Mouse (Mus musculus) spleen, embryonic (tissue): ENCODE data around the gene Ifitm1.

Experiments used
- CTCF ChIA-PET: fragments of 350-600 bp; sonication (Branson Sonifier 250); formaldehyde crosslinking; loops from one replicate; lab custom pipeline; 2022; lab: Charles Lee

Gene Ifitm1

DNA sequence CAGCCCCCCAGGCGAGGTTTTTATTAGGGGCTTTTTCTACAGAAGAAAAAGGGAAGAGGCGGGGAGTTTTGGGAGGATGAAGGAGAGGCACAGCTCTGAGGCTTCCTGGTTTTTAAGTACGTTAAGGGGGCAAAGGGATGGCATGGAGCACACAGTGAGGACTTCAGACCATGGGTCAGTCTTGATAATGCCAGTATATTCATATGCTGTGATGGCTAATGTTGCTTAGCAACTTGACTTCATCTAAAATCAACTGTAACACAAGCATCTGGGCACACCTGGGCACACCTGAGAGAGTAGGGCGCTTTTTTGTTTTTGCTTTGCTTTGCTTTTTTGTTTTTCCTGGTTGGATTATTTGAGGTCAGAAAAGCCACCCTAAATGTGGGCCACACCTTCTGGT lies at the start of gene Ifitm1:
Gene Ifitm1, plus strand, starts transcription at position 301 of the 400 bp plus-strand sequence.
- CTCF ChIA-PET: interaction anchor here (0.7 kb wide), 1 partner anchor 82 kb away, joined by 3 read pairs; no protein-coding TSS in a partner anchor

DNA sequence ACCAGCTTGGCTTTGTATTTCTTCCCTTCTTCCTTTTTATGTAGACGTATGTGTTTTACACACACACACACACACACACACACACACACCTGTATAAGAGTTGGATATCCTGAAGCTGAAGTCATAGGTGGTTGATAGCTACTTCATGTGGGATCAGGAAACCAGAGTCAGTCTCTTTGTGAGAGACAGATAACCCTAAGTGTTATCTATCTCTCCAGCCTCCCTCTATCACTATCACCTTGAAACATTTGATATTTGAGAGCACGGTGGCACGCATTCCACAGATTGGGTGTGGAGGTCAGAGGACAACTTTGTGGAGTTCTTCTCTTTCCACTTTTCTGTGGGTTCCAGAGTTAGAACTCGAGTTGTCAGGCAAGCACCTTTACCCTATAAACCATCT lies 47.1 kb upstream of the Ifitm1 start:
- CTCF ChIA-PET: interaction anchor here (0.6 kb wide), 1 partner anchor 228 kb away, joined by 6 read pairs; no protein-coding TSS in a partner anchor

DNA sequence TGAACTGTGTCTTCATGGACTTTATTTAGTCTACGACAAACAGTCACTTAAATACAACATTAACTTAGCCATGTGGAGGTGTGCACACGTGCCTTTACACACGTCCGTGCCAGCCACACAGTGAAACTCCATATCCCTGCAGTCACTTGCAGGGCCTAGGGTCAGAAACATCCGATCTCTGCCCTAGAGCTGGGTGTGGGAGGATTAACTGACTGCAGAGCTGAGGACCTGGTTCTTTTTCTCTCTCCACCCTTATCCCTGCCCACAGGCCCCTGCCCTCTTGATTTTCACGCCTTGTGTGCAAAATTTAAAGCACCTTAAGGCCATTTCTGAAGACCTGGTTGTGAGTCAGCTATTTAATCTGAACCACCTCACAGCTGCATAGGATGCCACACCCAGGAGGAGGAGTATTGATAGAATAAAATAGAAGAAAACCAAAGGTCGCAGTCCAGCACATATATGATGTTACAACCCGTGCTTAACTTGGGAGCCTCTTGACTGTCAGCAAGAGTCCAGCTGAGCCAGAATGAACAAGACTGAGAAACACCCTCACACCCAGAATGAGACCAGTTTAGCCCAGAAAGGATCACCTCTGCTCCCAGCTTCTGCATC lies 46.5 kb upstream of the Ifitm1 start, which contains the start of gene Nlrp6:
Gene Nlrp6, plus strand, starts transcription at position 485 of the 612 bp plus-strand sequence.
- CTCF ChIA-PET: interaction anchor here (0.6 kb wide), 1 partner anchor 263 kb away, joined by 4 read pairs; no protein-coding TSS in a partner anchor

DNA sequence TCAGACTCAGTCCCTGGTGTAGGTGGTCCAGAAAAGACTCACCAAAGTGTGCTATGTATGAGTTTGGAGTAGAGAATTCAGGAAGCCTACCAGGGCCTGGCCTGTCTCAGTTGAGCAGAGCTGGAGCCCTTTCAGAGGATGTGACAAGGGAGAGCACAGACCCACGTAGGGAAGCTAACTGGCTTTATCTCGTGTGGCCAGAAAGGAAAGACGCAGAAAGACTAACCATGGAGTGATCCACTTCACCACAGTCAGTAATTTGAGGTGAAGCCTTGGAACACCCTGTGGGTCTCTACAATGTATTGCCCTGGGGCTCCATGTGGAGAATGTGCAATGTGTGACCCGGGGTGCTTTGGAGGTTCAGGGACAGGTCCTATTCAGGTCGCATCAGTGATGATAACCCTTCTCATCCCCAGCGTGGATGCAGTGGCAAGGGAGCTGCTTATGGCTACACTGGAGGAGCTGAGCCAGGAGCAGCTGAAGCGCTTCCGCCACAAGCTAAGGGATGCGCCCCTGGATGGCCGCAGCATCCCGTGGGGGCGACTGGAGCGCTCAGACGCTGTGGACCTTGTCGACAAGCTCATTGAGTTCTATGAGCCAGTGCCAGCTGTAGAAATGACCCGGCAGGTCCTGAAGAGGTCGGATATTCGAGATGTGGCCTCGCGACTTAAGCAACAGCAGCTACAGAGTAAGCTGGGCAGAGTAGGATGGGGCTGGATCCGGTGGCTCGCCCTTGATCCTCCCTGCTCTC lies 45.6 kb upstream of the Ifitm1 start:
- CTCF ChIA-PET: interaction anchor here (0.6 to 0.7 kb wide), 2 partner anchors 13 to 262 kb away, joined by 3 to 4 read pairs; no protein-coding TSS in a partner anchor

DNA sequence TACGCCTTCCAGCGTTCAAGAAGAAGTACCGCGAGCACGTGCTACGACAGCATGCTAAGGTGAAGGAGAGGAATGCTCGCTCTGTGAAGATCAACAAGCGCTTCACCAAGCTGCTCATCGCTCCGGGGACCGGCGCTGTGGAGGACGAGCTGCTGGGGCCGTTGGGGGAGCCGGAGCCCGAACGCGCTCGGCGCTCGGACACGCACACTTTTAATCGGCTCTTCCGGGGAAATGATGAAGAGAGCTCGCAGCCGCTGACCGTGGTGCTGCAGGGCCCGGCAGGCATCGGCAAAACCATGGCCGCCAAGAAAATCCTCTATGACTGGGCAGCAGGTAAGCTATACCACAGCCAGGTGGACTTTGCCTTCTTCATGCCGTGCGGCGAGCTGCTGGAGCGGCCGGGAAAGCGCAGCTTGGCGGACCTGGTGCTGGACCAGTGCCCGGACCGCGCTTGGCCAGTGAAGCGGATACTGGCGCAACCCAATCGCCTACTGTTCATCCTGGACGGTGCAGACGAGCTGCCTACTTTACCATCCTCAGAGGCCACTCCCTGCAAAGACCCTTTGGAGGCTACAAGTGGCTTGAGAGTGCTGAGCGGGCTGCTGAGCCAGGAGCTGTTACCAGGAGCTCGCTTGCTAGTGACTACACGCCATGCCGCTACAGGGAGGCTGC lies 44.5 kb upstream of the Ifitm1 start:
- CTCF ChIA-PET: no interaction called here

DNA sequence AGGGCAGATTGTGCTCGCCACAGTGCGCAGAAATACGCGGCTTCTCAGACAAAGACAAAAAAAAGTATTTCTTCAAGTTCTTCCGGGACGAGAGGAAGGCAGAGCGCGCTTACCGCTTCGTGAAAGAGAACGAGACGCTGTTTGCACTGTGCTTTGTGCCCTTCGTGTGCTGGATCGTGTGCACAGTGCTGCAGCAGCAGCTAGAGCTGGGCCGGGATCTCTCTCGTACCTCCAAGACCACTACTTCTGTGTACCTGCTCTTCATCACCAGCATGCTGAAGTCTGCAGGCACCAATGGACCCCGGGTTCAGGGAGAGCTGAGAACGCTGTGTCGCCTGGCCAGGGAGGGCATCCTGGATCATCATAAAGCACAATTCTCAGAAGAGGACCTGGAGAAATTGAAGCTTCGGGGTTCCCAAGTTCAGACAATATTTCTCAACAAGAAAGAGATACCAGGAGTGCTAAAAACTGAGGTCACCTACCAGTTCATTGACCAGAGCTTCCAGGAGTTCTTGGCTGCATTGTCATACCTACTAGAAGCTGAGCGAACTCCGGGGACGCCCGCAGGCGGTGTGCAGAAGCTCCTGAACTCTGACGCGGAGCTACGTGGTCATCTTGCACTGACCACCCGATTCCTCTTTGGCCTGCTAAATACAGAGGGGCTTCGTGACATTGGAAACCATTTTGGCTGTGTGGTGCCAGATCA lies 43.8 kb upstream of the Ifitm1 start:
- CTCF ChIA-PET: no interaction called here

DNA sequence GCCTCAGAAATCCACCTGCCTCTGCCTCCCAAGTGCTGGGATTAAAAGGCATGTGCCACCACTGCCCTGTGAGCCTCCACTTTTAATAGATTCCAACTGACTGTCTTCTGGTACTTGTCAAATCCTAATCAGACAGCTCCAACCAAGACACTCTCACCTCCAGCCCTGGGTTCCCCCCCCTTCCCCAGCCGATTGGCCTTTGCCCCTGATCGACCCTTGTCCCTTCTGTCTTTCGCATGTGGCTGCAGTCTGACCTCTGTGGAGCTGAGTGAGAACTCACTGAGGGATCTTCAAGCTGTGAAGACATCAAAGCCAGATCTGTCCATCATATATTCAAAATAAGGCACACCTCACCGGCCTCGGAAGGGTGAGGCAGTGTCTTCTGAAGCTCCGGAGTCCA lies 39.8 kb upstream of the Ifitm1 start:
- CTCF ChIA-PET: interaction anchor here (0.6 kb wide), 1 partner anchor 10 kb away, joined by 14 read pairs; no protein-coding TSS in a partner anchor

DNA sequence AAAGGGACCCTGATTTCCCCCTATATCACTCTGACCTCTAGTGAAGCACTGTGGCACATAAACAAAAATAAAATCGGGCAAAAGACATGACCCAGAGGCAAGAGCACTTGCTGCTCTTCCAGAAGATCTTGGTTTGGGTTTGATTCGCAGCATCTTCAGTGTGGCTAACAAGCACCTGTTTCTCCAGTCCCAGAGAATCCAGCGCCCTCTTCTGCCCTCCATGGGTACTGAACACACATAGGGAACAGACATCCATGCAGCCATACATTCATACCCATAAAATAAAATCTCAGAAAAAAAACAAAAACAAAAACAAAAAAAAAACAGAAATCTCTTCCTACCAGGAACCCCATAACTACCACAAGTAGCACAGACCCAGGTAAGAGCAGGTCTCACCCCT lies 28.6 kb upstream of the Ifitm1 start:
- CTCF ChIA-PET: no interaction called here

DNA sequence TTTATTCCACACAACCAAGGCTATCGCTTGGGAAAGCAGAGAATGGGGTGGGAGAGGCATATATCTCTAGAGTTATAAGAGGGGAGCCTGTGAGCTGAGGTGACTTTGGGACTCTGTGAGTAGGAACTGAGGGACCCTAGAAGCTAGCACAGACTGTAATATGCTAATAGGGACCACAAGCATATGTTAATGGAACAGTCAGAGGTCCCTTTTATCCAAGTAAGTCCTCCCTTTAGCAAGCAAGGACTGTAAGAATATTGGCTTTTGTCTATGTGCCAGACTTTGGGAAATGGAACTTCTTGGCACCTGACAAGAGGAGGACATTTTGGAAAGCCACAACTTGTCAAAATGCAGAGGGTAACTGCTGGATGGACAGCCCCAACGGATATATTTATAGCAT lies 28.1 kb upstream of the Ifitm1 start:
- CTCF ChIA-PET: no interaction called here

DNA sequence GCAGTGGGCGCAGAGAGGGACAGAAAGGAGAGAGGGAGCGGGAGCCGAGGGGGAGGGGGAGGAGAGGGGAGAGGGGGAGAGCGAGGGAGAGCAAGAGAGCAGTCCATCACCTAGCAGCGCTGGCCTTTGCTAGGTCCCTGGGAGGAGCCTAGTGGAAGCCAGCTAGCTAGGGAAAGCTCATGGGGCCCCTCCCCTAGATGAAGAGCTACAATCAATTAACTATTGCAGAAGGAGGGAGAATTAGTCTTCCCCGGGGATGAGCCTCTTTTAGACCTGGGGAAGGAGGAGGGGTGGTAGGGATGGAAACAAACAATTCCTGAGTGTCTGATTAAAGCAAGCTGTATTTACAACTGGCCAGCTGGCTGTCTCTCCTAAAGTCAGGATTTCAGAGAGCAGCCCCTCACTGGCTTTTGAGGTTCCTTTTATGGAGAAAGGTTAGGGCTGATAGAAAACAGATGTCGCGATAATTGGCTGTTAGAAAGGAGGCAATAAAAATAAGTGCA lies 27.3 kb upstream of the Ifitm1 start:
- CTCF ChIA-PET: no interaction called here

DNA sequence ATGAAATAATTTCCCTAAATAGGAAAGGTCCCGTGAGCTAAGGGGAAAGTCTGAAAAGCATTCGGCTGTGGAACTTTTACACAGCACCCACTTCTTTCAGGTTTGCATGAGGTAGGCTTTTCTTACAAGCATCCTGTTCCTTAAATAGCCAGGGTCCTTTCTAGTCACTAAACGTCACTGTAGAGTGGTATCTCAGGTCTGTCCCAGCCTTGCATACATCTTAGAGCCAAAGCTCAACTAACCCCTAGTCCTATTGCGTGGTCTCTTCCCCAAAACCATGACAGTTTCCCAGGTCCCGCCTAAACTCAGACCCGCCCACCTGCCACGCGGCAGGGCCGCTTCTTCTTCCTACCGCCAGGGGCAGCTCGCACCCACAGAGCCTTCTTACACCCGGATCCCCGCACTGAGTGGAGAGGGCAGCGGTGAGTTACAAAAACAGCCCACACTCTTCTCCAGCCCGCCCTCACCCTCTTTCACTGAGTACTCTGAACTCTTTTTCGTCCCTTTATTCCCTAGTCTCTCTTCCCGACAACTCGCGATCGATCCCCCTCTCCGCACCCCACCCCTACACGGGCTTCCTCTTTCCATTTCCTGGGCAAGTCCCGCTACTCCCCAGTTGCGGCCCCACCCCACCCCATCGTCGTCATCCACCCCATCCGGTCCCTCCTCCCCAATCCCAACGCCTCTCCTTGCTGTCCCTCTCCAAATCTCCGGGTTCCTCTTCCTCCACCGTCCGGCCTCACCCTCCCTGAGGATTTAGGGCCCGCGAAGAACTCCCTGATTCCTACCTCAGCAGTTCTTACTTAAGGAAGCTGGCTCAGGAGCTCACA lies 25.6 kb upstream of the Ifitm1 start, which contains the start of gene Pgghg:
Gene Pgghg, plus strand, starts transcription at position 170 of the 830 bp plus-strand sequence.
- CTCF ChIA-PET: interaction anchor here (0.5 to 1.4 kb wide), 6 partner anchors 11 to 235 kb away, joined by 3 to 5 read pairs (median 3); no protein-coding TSS in a partner anchor

DNA sequence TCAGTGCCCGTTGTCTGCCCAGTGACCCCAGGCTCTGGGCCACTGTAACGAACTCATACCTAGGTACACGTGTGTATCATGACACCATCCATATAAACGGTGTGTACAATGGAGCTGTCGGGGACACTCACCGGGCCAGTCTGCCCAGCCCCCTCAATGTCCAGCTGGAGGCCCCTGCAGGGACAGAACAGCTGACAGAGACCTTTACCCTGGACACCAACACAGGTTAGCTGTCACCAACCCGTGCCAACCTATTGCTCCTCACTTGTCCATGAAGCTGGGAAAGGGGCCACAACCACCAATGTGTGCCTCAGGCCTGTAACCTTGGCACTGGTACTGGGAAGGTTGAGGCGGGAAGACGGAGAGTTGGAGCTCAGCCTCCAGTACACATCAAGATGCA lies 24.7 kb upstream of the Ifitm1 start:
- CTCF ChIA-PET: interaction anchor here (0.7 to 1.4 kb wide), 2 partner anchors 17 to 234 kb away, joined by 3 read pairs; no protein-coding TSS in a partner anchor

DNA sequence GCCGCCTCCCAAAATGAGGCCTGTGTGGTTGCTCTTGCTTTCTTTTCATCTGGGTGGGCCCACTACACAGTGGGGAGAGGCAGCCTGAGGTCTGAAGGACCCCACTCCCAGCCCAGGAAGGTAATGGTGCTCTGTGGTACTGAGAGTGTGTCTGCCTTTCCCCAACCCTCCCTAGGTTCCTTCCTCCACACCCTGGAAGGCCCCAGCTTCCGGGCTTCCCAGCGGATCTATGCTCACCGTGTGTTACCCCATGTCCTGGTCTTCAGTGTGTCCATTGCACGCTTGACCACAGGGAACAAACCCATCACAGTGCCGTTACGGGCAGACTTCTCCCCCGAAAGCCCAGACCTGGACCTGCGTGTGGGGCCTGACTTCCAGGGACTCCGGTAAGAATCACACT lies 24.2 kb upstream of the Ifitm1 start:
- CTCF ChIA-PET: no interaction called here

DNA sequence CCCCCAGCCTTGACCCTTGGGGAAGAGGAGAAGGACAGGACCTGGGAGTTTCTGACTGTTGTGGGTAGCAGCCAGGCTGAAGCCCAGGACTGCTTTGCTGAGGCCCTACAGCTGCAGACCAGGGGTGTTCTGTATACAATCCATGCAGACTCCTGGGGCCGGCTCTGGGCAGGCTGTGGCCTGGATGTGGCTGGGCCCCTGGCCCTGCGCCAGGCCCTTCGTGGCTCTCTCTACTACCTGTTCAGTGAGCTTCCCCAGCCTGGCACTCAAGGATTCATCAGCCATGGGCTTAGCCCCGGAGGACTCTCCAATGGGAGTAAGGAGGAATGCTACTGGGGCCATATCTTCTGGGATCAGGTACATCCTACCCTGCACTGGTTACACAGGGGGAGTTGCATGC lies 23.7 kb upstream of the Ifitm1 start:
- CTCF ChIA-PET: no interaction called here

DNA sequence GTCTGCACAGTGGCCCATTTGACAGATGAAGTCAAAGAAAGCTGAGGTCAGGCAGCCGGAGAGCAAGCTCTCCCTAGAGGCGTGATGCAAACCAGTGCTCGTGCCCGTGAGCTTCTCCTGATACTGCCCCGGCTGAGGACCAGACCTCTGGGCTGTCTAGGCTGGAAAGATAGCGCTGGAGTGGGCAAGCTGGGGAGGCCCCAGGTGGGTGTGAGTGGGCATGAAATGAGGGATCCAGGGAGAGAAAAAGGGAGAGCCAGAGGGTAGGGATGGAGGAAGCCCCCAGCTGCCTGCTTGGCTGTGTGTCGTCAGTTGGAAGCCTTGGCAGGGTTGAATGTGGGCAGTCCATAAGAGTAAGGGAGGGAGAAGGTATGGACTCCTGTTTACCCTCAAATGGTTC lies 22.8 kb upstream of the Ifitm1 start:
- CTCF ChIA-PET: no interaction called here

DNA sequence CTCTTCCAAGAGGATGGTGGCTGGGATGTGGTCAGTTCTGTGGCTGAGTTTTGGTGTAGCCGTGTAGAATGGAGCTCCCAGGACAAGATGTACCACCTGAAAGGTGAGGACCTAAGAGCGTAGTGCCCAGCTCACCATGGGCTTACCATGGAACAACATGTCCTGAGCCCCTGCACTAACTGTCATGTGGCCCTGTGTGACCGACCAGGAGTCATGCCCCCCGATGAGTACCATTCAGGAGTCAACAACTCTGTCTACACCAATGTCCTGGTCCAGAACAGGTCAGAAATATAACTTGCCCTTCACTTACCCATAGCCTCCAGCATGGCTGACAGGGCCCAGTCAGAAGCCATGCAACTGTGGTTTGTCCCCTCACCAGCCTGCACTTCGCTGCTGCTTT lies 21.8 kb upstream of the Ifitm1 start:
- CTCF ChIA-PET: no interaction called here

DNA sequence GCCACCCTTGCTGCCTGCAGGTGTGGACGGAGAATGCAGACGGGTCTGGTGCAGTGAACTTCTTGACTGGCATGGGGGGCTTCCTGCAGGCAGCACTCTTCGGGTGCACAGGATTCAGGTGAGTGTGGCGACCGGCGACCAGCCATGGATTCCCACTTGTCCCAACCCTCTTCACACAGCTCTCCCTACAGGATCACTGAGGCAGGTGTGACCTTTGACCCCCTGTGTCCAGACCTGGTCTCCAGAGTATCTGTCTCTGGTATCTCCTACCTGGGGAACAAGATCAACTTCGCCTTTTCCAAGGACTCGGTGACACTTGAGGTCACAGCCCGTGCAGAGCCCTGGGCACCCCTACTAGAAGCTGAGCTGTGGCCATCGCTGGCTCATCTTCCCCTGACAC lies 20.7 kb upstream of the Ifitm1 start:
- CTCF ChIA-PET: no interaction called here

DNA sequence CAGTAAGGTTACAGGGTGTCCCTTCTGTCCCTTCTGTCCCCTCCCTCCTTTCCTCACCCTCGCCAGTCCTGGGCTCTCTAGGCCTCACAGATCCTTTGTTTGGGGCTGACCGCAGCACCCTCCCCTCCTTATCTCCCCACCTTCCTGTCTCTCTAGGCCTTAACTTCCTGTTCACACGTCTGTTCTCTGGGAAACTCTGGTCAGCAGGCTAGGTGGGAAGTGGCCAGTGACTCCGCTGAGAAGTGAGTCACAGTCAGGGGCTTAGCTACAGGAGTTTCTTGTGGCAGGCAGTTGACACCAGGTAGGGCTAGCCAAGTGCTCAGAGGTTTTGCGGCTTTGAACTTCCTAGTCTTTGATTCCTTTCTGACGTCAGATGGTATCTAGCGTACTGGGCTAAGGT lies 20.0 kb upstream of the Ifitm1 start:
- CTCF ChIA-PET: interaction anchor here (0.6 kb wide), 1 partner anchor 15 kb away, joined by 3 read pairs; no protein-coding TSS in a partner anchor

DNA sequence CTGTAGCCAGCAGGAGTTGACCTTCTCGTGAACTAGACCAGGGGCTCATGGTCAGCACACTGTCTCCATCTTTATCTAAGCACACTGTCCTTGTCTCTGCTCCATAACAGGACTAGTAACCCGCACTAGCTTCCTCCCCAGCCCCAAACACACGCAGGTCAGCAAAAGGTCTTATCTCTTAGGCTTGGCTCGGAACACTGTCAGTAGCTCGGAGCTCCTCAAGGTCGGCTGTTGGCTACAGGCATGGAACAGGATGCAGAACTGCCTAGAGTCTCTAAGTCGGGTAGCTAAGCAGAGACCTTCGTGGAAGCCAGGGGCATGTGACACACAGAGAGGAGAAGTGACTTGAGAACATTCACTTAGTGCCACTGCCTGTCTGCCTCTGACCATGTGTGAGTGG lies 18.9 kb upstream of the Ifitm1 start:
- CTCF ChIA-PET: no interaction called here

DNA sequence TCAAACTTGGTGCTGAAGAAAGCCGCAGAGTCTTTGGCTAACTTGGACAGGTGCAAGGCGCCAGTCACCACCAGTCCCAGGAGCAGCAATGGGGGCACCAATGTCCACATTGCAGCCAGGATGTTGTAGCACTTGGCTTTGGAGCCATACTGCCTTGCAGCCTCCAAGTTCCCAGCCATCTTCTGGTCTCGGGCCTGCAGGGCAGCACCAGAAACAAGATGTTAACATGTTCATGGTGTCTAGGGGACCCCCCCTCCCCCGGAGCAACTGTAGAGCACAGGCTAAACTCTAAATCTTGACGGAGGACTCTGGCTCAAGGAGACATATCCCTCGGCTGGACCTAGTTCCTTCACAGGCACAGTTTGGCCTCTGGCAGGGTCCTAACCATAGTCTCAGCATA lies 17.8 kb upstream of the Ifitm1 start:
- CTCF ChIA-PET: interaction anchor here (0.8 kb wide), 1 partner anchor 634 kb away, joined by 3 read pairs; no protein-coding TSS in a partner anchor
